Mouse (Mus musculus) intestine, embryonic 16.5 days (tissue): ENCODE measurements around the gene Ptch2. TPM values are rescaled to one million over a fixed set of nuclear protein-coding genes. Genes with fewer than 3 reads are reported as not detected.
A peak's percentile ranks its signal among the peaks of the same experiment; 100 is the strongest.

Source experiments
- ATAC-seq: fragments of 200-750 bp; cut with Nextera tagmentation; 2 replicates; pipeline ENCODE4 v1.8.0; 2017; ENCODE audit warnings: moderate TSS enrichment, moderate library complexity
- H3K27ac ChIP-seq: fragments of 300-500 bp; sonication (generic); 2 replicates; pipeline ENCODE4 v1.5.1; 2014; ENCODE audit warnings: mild to moderate bottlenecking, low read length
- H3K27me3 ChIP-seq: fragments of 300-500 bp; sonication (generic); replicated peaks from 2 replicates; pipeline ENCODE4 v1.6.1; 2014; ENCODE audit warnings: low read length, control low read depth, mixed read lengths; ENCODE audit not compliant: control insufficient read depth, insufficient read depth
- H3K36me3 ChIP-seq: fragments of 300-500 bp; sonication (generic); 2 replicates; pipeline ENCODE4 v1.6.1; 2014; ENCODE audit warnings: low read length, control low read depth; ENCODE audit not compliant: control insufficient read depth, insufficient read depth
- H3K4me1 ChIP-seq: fragments of 300-500 bp; sonication (generic); 2 replicates; pipeline ENCODE4 v1.6.1; 2014; ENCODE audit warnings: low read length, control low read depth, mixed read lengths; ENCODE audit not compliant: control insufficient read depth, insufficient read depth
- H3K4me2 ChIP-seq: fragments of 300-500 bp; sonication (generic); 2 replicates; pipeline ENCODE4 v1.6.1; 2014; ENCODE audit warnings: low read depth, low read length, control low read depth
- H3K4me3 ChIP-seq: fragments of 300-500 bp; sonication (generic); 2 replicates; pipeline ENCODE4 v1.5.1; 2014; ENCODE audit warnings: mild to moderate bottlenecking, low read length
- H3K9ac ChIP-seq: fragments of 300-500 bp; sonication (generic); 2 replicates; pipeline ENCODE4 v1.6.1; 2014; ENCODE audit warnings: low read depth, low read length
- H3K9me3 ChIP-seq: fragments of 300-500 bp; sonication (generic); 2 replicates; pipeline ENCODE4 v1.6.1; 2016; ENCODE audit warnings: low read length, control low read depth; ENCODE audit not compliant: control insufficient read depth
- WGBS: fragments of 180-500 bp; shearing (Covaris S2); extraction: QIAGEN DNeasy Blood & Tissue Kit; methylation state at CpG from one replicate; pipeline ENCODE4 v1.1.7; 2014; 5-methylcytosine and 5-hydroxymethylcytosine counted together
- polyA plus RNA-seq: library from polyadenylated mRNA; unstranded; fragments of >200 nt; fragmentation: Nextera tagmentation; extraction: Ambion mirVana; gene quantifications from 2 replicates; pipeline ENCODE4 v1.2.1, GENCODE M21; 2015

Gene Ptch2
- polyA plus RNA-seq, 1 experiment from 2014 or later: 6.2 TPM

DNA sequence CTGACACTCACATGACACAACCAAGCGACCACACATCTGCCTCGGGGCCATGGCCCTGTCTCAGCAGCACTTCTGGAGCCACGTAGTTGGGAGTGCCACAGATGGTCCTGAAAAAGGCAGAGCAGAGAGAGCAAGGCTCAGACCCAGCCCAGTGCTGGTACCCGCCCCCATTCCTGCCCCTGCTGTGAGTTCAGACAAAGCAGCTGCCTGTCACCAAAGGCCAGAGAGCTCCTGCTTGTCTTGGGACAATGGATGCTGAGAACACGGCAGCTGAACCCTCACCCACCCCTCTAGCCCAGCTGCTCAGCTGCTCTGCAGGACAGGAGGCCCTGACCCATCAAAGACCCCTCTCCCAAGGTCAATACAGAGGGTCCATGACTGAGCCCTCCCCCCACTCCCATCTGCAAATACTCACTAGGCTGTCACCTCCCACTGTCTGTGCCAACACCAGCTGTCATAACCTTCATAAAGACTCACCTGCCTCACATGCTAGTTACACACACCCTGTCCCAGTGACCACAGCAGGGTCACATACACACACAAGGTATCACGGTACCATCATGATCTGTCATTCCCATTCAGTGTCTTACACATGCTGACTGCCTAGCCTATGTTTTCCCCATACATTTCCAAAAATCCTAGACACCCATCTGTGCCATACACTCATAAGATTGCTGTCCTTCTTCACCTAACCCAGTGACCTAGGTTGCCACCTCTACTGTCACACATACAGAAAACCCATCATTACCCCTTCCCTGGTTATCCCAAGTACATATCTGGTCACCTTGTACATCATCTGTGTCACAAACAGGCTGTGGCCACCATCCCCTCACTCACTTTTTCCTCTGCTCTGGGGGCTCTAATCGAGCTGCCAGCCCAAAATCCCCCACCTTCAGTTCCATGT is 36.3 kb downstream of the Ptch2 start:
- no peaks in the 10 kb centered on the region for H3K9me3 ChIP-seq
- H3K27me3 ChIP-seq: peaks cover 3% of the 10 kb centered on the region; the same call in 1 of the 2 replicates
- peak overlapping the region; percentile 91 for H3K4me3 ChIP-seq
- H3K4me1 ChIP-seq: peaks cover 20% of the 10 kb centered on the region
- WGBS: 49% methylated on average over 7 of the region's 7 CpGs
- no peak overlapping the region for H3K27ac ChIP-seq
- peak overlapping the region; percentile 95; the same call in 1 of the 2 replicates for H3K9ac ChIP-seq
- no peak for ATAC-seq
- peaks cover 11% of the 10 kb centered on the region for H3K36me3 ChIP-seq
- no peak overlapping the region for H3K4me2 ChIP-seq

DNA sequence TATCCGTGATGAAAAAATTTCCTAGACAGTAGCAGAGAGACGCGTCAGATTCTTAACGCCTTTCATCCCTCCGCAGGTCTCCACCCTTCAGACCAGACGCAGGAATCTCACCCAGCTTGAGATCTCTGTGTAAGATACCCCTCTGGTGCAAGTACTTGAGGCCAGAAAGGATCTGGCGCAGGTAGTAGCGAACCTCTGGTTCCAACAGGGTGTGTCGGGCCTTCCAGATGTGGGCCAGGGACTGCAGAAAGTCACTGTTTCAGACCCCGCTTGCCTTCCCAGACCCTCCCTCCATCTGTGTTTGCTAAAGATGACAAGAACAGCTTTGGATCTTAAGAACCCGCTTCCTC is 36.9 kb downstream of the Ptch2 start:
- Histone ChIP-seq H3K27me3 (peaks cover 3% of the 10 kb centered on the region; the same call in 1 of the 2 replicates), H3K9ac (peak overlapping the region; percentile 95), H3K9me3 (no peaks in the 10 kb centered on the region), H3K4me2 (peak overlapping the region; percentile 99), H3K36me3 (peaks cover 11% of the 10 kb centered on the region), H3K4me1 (peaks cover 20% of the 10 kb centered on the region), H3K27ac (no peak overlapping the region), H3K4me3 (peak overlapping the region; percentile 91)
- WGBS: 29% methylated on average over 11 of the region's 11 CpGs
- ATAC-seq: no peak

DNA sequence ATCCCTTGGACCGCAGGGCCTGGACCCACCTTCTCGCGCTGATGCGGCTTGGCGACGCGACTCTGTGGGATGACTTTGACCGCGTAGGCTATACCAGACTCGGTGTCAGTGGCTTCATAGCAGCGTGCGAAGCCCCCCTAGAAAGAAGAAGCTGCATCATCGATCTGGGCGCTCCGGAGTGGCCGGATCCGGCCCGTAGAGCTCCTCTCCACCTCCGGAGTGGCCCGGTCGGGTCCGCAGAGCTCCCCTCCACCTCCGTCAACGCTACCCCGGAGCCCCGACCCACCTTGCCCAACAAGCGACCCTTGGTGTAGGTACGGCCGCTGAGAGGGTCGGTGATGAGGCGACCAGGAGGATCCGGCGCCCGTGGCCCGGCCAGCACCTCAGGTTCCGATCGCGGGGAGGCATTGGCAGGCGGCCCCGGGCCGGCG is 37.5 kb downstream of the Ptch2 start:
- Histone ChIP-seq H3K9me3 (no peaks in the 10 kb centered on the region), H3K27ac (peak overlapping the region; percentile 37; the same call in 1 of the 2 replicates), H3K9ac (peak overlapping the region; percentile 95), H3K4me3 (peak overlapping the region; percentile 91), H3K27me3 (peaks cover 3% of the 10 kb centered on the region; the same call in 1 of the 2 replicates), H3K4me2 (peak overlapping the region; percentile 99), H3K36me3 (peaks cover 6% of the 10 kb centered on the region), H3K4me1 (peaks cover 20% of the 10 kb centered on the region)
- peak; percentile 5; the same call in 1 of the 2 replicates for ATAC-seq
- WGBS: under 1% methylated on average over 42 of the region's 42 CpGs

DNA sequence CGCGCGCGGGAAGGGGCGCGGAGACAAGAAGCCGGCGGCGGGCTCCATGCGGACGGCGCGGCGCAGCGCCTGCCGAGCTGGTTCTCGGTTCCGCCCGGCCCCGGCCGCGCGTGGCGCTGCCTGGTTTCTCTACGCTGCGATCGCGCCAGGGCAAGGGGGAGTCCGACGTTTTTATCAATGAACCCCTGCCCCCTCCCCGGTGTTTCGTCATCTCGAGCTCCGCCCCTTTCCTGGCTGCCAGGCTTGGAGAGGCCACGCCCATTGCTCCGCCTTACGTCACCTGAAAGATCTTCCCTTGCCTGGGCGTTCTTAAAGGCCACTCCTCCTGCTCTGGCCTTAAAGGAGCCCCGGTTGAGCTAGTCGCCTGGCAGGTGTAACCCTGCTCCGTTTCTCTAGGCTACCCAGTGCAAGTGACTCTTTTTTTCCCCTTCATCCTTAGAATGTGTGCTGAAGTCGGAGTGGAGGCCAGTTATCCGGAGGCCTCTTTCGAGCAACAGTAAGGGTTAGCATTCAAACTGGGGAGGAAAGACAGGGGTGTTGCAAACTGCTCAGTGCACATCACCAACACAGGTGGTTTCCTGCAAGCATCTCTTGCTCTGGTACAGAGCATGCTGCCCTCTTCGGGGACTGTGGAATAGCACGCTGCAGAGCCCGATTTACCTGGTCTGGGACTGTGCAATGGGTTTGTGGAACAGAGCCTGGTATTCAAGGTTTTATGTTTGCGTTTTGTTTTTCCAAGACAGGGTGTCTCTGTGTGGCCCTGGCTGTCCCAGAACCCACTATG is 38.1 kb downstream of the Ptch2 start, which contains the start of gene Plk3:
Plk3 (minus strand) TSS at position 147 of the 784 bp plus-strand sequence.
- Histone ChIP-seq H3K4me1 (peaks cover 20% of the 10 kb centered on the region), H3K4me2 (peak within 1 kb of the TSS; percentile 99), H3K9me3 (no peaks in the 10 kb centered on the region), H3K9ac (peak within 1 kb of the TSS; percentile 95), H3K36me3 (0 out of 2 replicates have a peak, but pooled peaks cover 5% of the 10 kb centered on the region), H3K27me3 (peaks cover 3% of the 10 kb centered on the region; the same call in 1 of the 2 replicates), H3K4me3 (peak within 1 kb of the TSS; percentile 91), H3K27ac (peak within 1 kb of the TSS; percentile 72)
- peak; percentile 85 for ATAC-seq
- WGBS: 1% methylated on average over 46 of the region's 48 CpGs

DNA sequence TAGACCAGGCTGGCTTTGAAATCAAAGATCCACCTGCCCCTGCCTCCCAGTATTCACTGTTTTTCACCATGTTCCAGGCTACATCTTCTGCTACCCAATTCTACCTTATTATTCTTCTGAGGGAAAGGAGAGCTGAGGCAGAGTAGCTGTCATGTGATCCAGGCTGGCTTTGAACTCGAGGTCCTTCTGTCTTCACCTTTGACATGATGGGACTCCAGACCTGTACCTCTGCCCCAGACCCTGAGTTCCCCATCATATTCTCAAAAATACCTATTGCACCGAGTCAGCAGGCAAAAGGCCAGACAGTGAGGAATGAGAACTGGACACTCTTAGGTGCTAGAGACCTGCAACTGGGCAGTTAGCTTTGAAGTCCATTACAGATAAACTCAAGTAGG is 38.7 kb downstream of the Ptch2 start:
- Histone ChIP-seq H3K9ac (peak overlapping the region; percentile 95; the same call in 1 of the 2 replicates), H3K9me3 (no peaks in the 10 kb centered on the region), H3K27ac (peak overlapping the region; percentile 72), H3K4me3 (no peak overlapping the region), H3K36me3 (0 out of 2 replicates have a peak, but pooled peaks cover 5% of the 10 kb centered on the region), H3K4me1 (peaks cover 20% of the 10 kb centered on the region), H3K27me3 (peaks cover 3% of the 10 kb centered on the region; the same call in 1 of the 2 replicates), H3K4me2 (no peak overlapping the region)
- ATAC-seq: no peak
- WGBS: 42% methylated on average over 2 of the region's 2 CpGs

DNA sequence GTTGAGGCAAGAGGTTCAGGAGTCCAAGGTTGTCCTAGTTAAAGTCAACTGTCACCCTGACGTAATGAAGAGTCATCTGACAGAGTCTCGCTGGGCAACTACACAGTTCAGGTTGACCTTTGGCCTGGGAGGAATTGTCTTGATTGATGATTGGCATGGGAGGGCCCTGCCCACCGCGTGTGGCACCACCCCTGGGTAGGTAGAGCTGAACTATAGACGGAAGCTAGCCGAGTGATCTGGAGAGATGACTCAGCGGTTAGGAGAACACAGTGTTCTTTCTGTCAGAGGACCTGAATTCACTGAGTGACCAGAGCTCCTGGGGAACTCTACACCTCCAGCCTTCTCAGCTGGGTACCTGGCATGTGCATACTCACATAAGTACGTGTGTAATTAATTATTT is 40.2 kb downstream of the Ptch2 start:
- peak overlapping the region; percentile 22; the same call in 1 of the 2 replicates for H3K9ac ChIP-seq
- no peak overlapping the region for H3K4me3 ChIP-seq
- peak overlapping the region; percentile 13; the same call in 1 of the 2 replicates for H3K4me2 ChIP-seq
- H3K36me3 ChIP-seq: 0 out of 2 replicates have a peak, but pooled peaks cover 5% of the 10 kb centered on the region
- WGBS: 19% methylated on average over 8 of the region's 8 CpGs
- H3K27me3 ChIP-seq: peaks cover 3% of the 10 kb centered on the region; the same call in 1 of the 2 replicates
- H3K4me1 ChIP-seq: peaks cover 20% of the 10 kb centered on the region
- no peaks in the 10 kb centered on the region for H3K9me3 ChIP-seq
- ATAC-seq: peak; percentile 87
- peak overlapping the region; percentile 70 for H3K27ac ChIP-seq

DNA sequence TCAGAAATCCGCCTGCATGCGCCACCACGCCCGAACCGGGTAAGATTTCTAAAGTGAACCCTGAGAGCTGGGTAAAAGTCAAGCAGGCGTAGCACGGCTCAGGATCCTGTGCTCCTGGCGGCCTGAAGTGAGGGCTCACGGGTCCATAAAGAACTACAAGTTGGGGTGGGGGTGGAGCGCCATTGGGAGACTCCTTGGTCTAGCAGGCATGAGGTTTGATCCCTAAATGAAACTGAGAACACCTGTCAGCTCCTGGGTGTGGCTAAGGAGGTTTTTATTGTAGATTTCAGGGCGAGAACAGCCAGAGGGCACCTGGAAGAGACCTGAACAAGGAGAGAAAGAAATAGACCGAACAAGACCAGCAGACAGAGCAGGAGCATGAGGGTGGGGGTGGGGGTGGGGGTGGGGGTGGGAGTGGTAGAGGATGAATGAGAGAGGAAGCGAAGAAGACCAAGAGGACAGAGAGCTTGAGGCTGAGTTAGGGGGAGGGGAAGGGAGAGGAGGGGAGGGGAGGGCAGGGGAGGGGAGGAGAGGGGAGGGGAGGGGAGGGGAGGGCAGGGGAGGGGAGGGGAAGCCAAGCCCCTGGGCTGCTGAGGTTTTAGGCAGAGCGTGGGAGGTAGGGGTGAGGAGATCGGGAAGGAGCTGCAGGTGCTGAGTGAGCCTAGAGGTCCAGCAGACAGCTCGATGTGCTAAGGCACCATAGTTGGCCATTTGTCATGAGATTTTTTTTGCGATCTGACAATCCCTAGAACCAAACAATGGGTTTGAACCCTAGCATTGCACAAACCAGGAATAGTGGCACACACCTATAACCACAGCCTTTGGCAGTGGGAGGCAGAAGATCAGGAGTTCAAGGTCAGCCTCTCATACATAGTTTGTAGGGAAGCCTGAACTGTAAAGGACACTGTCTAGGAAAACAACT is 42.7 kb downstream of the Ptch2 start:
- no peaks in the 10 kb centered on the region for H3K27me3 ChIP-seq
- H3K4me3 ChIP-seq: no peak overlapping the region
- H3K27ac ChIP-seq: no peak overlapping the region
- no peak overlapping the region for H3K9ac ChIP-seq
- H3K4me1 ChIP-seq: peaks cover 12% of the 10 kb centered on the region
- WGBS: 63% methylated on average over 16 of the region's 17 CpGs
- H3K9me3 ChIP-seq: no peaks in the 10 kb centered on the region
- no peak for ATAC-seq
- H3K36me3 ChIP-seq: no peaks in the 10 kb centered on the region
- no peak overlapping the region for H3K4me2 ChIP-seq

DNA sequence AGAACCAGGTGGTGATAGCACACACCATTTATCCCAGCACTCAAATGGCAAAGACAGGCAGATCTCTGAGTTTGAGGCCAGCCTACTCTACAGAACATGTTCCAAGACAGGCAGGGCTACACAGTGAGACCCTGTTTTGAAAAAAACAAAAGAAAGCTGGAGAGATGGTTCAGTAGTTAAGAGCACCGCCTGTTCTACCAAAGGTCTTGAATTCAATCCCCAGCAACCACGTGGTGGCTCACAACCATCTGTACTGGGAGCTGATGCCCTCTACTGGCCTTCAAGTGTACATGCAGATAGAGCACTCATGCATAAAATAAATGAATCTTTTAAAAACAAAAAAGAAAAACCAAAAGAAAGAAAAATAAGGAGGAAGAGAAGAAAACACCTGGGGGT is 43.3 kb downstream of the Ptch2 start:
- H3K4me1 ChIP-seq: peaks cover 9% of the 10 kb centered on the region
- H3K9ac ChIP-seq: no peak overlapping the region
- no peak overlapping the region for H3K4me3 ChIP-seq
- H3K36me3 ChIP-seq: no peaks in the 10 kb centered on the region
- no peaks in the 10 kb centered on the region for H3K27me3 ChIP-seq
- no peak for ATAC-seq
- no peak overlapping the region for H3K4me2 ChIP-seq
- 3% methylated on average over 2 of the region's 2 CpGs for WGBS
- H3K9me3 ChIP-seq: no peaks in the 10 kb centered on the region
- H3K27ac ChIP-seq: no peak overlapping the region
